Mouse (Mus musculus) midbrain, embryonic 15.5 days (tissue): ENCODE data around the gene Dnajc4. TPM values are rescaled to one million over a fixed set of nuclear protein-coding genes. Genes with fewer than 3 reads are reported as not detected.
"Not testable (repeated sequence)": the region's sequence is repeated elsewhere in the genome, so short reads cannot be mapped to it uniquely, and the experiment has no call there.

Experiments used
- ATAC-seq: fragments of 200-750 bp; cut with Nextera tagmentation; replicated peaks from 2 replicates; pipeline ENCODE4 v1.8.0; 2017; ENCODE audit warnings: moderate TSS enrichment
- H3K27ac ChIP-seq: fragments of 300-500 bp; sonication (generic); 2 replicates; pipeline ENCODE4 v1.5.1; 2015; ENCODE audit warnings: mild to moderate bottlenecking, inconsistent platforms
- H3K27me3 ChIP-seq: fragments of 300-500 bp; sonication (generic); replicated peaks from 2 replicates; pipeline ENCODE4 v1.6.1; 2015; ENCODE audit warnings: inconsistent platforms
- H3K36me3 ChIP-seq: fragments of 300-500 bp; sonication (generic); replicated peaks from 2 replicates; pipeline ENCODE4 v1.6.1; 2015; ENCODE audit warnings: inconsistent platforms
- H3K4me1 ChIP-seq: fragments of 300-500 bp; sonication (generic); 2 replicates; pipeline ENCODE4 v1.6.1; 2015; ENCODE audit warnings: inconsistent platforms
- H3K4me2 ChIP-seq: fragments of 300-500 bp; sonication (generic); 2 replicates; pipeline ENCODE4 v1.6.1; 2015; ENCODE audit warnings: inconsistent platforms, mild to moderate bottlenecking, moderate library complexity
- H3K4me3 ChIP-seq: fragments of 300-500 bp; sonication (generic); 2 replicates; pipeline ENCODE4 v1.5.1; 2015; ENCODE audit warnings: mild to moderate bottlenecking, inconsistent platforms
- H3K9ac ChIP-seq: fragments of 300-500 bp; sonication (generic); 2 replicates; pipeline ENCODE4 v1.6.1; 2015; ENCODE audit warnings: mild to moderate bottlenecking, inconsistent platforms
- H3K9me3 ChIP-seq: fragments of 300-500 bp; sonication (generic); 2 replicates; pipeline ENCODE4 v1.6.1; 2016; ENCODE audit warnings: inconsistent platforms
- WGBS: fragments of 180-500 bp; shearing (Covaris S2); methylation state at CpG from one replicate; pipeline ENCODE4 v1.1.7; 2015; ENCODE audit warnings: mixed read lengths; 5-methylcytosine and 5-hydroxymethylcytosine counted together
- polyA plus RNA-seq: library from polyadenylated mRNA; unstranded; fragments of >200 nt; fragmentation: Nextera tagmentation; extraction: Ambion mirVana; gene quantifications from 2 replicates; pipeline ENCODE4 v1.2.1, GENCODE M21; 2015

Dnajc4 gene
- polyA plus RNA-seq, 1 experiment from 2014 or later = 24.1 TPM

- not testable (repeated sequence) for H3K9me3 ChIP-seq, H3K27me3 ChIP-seq, H3K4me3 ChIP-seq, ATAC-seq, H3K36me3 ChIP-seq, H3K27ac ChIP-seq, H3K9ac ChIP-seq, H3K4me2 ChIP-seq
- peaks cover 52% of the 10 kb centered on the region for H3K4me1 ChIP-seq
- WGBS = 91% methylated on average over 6 of the region's 6 CpGs
Observed at GRCm38 (mm10) chr19:6991166-6991565, 1.2 kb downstream of the Dnajc4 start.

- Histone ChIP-seq H3K9me3 (no peaks in the 10 kb centered on the region), H3K9ac (no peak overlapping the region), H3K4me2 (no peak overlapping the region), H3K36me3 (no peaks in the 10 kb centered on the region), H3K4me3 (no peak overlapping the region), H3K27me3 (no peaks in the 10 kb centered on the region), H3K27ac (no peak overlapping the region), H3K4me1 (peaks cover 52% of the 10 kb centered on the region)
- WGBS = 90% methylated on average over 6 of the region's 6 CpGs
- ATAC-seq = no peak
Observed at GRCm38 (mm10) chr19:6990712-6991111, 1.7 kb downstream of the Dnajc4 start.

- no peak overlapping the region for H3K27ac ChIP-seq
- H3K4me1 ChIP-seq = peaks cover 38% of the 10 kb centered on the region
- no peak for ATAC-seq
- H3K27me3 ChIP-seq = no peaks in the 10 kb centered on the region
- no peak overlapping the region for H3K4me3 ChIP-seq
- WGBS = 86% methylated on average over 8 of the region's 8 CpGs
- no peaks in the 10 kb centered on the region for H3K36me3 ChIP-seq
- no peak overlapping the region for H3K4me2 ChIP-seq
- H3K9ac ChIP-seq = no peak overlapping the region
- no peaks in the 10 kb centered on the region for H3K9me3 ChIP-seq
Observed at GRCm38 (mm10) chr19:6989251-6989650, 3.1 kb downstream of the Dnajc4 start.

- ATAC-seq = no peak
- peak overlapping the region; percentile 79 for H3K9ac ChIP-seq
- no peaks in the 10 kb centered on the region for H3K9me3 ChIP-seq
- no peaks in the 10 kb centered on the region for H3K36me3 ChIP-seq
- H3K4me1 ChIP-seq = peaks cover 31% of the 10 kb centered on the region
- 1% methylated on average over 8 of the region's 8 CpGs for WGBS
- H3K4me2 ChIP-seq = peak overlapping the region; percentile 88
- peak overlapping the region; percentile 79 for H3K27ac ChIP-seq
- no peaks in the 10 kb centered on the region for H3K27me3 ChIP-seq
- peak overlapping the region; percentile 68 for H3K4me3 ChIP-seq
Observed at GRCm38 (mm10) chr19:6987904-6988285, 4.5 kb downstream of the Dnajc4 start.

- WGBS = under 1% methylated on average over 72 of the region's 85 CpGs
Observed at GRCm38 (mm10) chr19:6987061-6987903, 5.1 kb downstream of the Dnajc4 start, which contains the start of gene Vegfb. TSS of gene Vegfb (minus strand) at chr19:6987651.

GRCm38 (mm10) chr19:6985951-6986708 is 6.2 kb downstream of the Dnajc4 start:
- H3K27me3 ChIP-seq = no peaks in the 10 kb centered on the region
- WGBS = 81% methylated on average over 10 of the region's 10 CpGs
- H3K9me3 ChIP-seq = no peaks in the 10 kb centered on the region
- no peaks in the 10 kb centered on the region for H3K36me3 ChIP-seq
- 0 out of 2 replicates have a peak overlapping the region, but pooled peaks have one; percentile 79 for H3K9ac ChIP-seq
- peak overlapping the region; percentile 88 for H3K4me2 ChIP-seq
- peaks cover 21% of the 10 kb centered on the region for H3K4me1 ChIP-seq
- ATAC-seq = no peak; the same call in 1 of the 2 replicates
- peak overlapping the region; percentile 68 for H3K4me3 ChIP-seq
- no peak overlapping the region for H3K27ac ChIP-seq

More at GRCm38 (mm10) chr19:6987061-6987903, 5.1 kb downstream of the Dnajc4 start, which contains the start of gene Vegfb:
- no peaks in the 10 kb centered on the region for H3K36me3 ChIP-seq
- H3K27me3 ChIP-seq = no peaks in the 10 kb centered on the region
- H3K4me3 ChIP-seq = peak within 1 kb of the TSS; percentile 68
- H3K4me1 ChIP-seq = peaks cover 29% of the 10 kb centered on the region
- H3K9ac ChIP-seq = peak within 1 kb of the TSS; percentile 79
- no peaks in the 10 kb centered on the region for H3K9me3 ChIP-seq
- H3K4me2 ChIP-seq = peak within 1 kb of the TSS; percentile 88
- peak; percentile 37 for ATAC-seq
- H3K27ac ChIP-seq = peak within 1 kb of the TSS; percentile 79

- H3K9ac ChIP-seq = no peak overlapping the region
Observed at GRCm38 (mm10) chr19:6985300-6985699, 7.1 kb downstream of the Dnajc4 start.

GRCm38 (mm10) chr19:6983621-6984020 is 8.8 kb downstream of the Dnajc4 start:
- H3K4me2 ChIP-seq = no peak overlapping the region
- ATAC-seq = no peak
- no peaks in the 10 kb centered on the region for H3K36me3 ChIP-seq
- no peaks in the 10 kb centered on the region for H3K9me3 ChIP-seq
- H3K4me1 ChIP-seq = peaks cover 36% of the 10 kb centered on the region
- H3K9ac ChIP-seq = no peak overlapping the region
- H3K27ac ChIP-seq = no peak overlapping the region
- H3K27me3 ChIP-seq = no peaks in the 10 kb centered on the region
- 63% methylated on average over 5 of the region's 5 CpGs for WGBS
- no peak overlapping the region for H3K4me3 ChIP-seq

More at GRCm38 (mm10) chr19:6985300-6985699, 7.1 kb downstream of the Dnajc4 start:
- Histone ChIP-seq H3K36me3 (no peaks in the 10 kb centered on the region), H3K27ac (no peak overlapping the region), H3K4me3 (no peak overlapping the region), H3K4me1 (peaks cover 27% of the 10 kb centered on the region), H3K9me3 (no peaks in the 10 kb centered on the region), H3K27me3 (no peaks in the 10 kb centered on the region), H3K4me2 (no peak overlapping the region)
- 87% methylated on average over 19 of the region's 19 CpGs for WGBS
- no peak for ATAC-seq

GRCm38 (mm10) chr19:6981465-6981864 is 10.9 kb downstream of the Dnajc4 start:
- Histone ChIP-seq H3K9ac (no peak overlapping the region), H3K4me1 (peaks cover 42% of the 10 kb centered on the region), H3K9me3 (no peaks in the 10 kb centered on the region), H3K27me3 (no peaks in the 10 kb centered on the region), H3K4me2 (0 out of 2 replicates have a peak overlapping the region, but pooled peaks have one; percentile 80), H3K36me3 (peaks cover 12% of the 10 kb centered on the region), H3K27ac (no peak overlapping the region), H3K4me3 (no peak overlapping the region)
- WGBS = 89% methylated on average over 4 of the region's 4 CpGs
- ATAC-seq = no peak

GRCm38 (mm10) chr19:6980381-6981093 is 11.8 kb downstream of the Dnajc4 start, which contains the start of gene Fkbp2:
TSS of gene Fkbp2 (minus strand) at chr19:6980501.
- H3K36me3 ChIP-seq = peaks cover 12% of the 10 kb centered on the region
- 2% methylated on average over 38 of the region's 38 CpGs for WGBS

GRCm38 (mm10) chr19:6979486-6980380 is 12.6 kb downstream of the Dnajc4 start:
- WGBS = under 1% methylated on average over 59 of the region's 59 CpGs
- Histone ChIP-seq H3K9me3 (no peaks in the 10 kb centered on the region), H3K27me3 (no peaks in the 10 kb centered on the region), H3K4me2 (peak overlapping the region; percentile 80), H3K9ac (peak overlapping the region; percentile 64), H3K4me3 (peak overlapping the region; percentile 50), H3K36me3 (peaks cover 12% of the 10 kb centered on the region), H3K27ac (peak overlapping the region; percentile 91), H3K4me1 (peaks cover 43% of the 10 kb centered on the region)
- peak; percentile 90 for ATAC-seq

More at GRCm38 (mm10) chr19:6980381-6981093, 11.8 kb downstream of the Dnajc4 start, which contains the start of gene Fkbp2:
- H3K9ac ChIP-seq = peak within 1 kb of the TSS; percentile 64
- peak within 1 kb of the TSS; percentile 50 for H3K4me3 ChIP-seq
- H3K27me3 ChIP-seq = no peaks in the 10 kb centered on the region
- peak within 1 kb of the TSS; percentile 91 for H3K27ac ChIP-seq
- H3K9me3 ChIP-seq = no peaks in the 10 kb centered on the region
- ATAC-seq = peak; percentile 90
- H3K4me2 ChIP-seq = peak within 1 kb of the TSS; percentile 80
- peaks cover 43% of the 10 kb centered on the region for H3K4me1 ChIP-seq
